Mouse (Mus musculus): Measurements from ENCODE around the gene Golga5. TPM values are rescaled to one million over a fixed set of nuclear protein-coding genes. Genes with fewer than 3 reads are reported as not detected.

Golga5 gene
- polyA plus RNA-seq, 1 experiment from 2014 or later = 29.3 TPM

- no peak for TF ChIP-seq CTCF (IDR thresholded peaks at IDR 0.05; ENCODE audit: low read depth)
- no peak for TF ChIP-seq EP300 (optimal IDR thresholded peaks at IDR 0.05)
- no peak overlapping the region for H3K27ac ChIP-seq (replicated peaks)
- H3K4me2 ChIP-seq (replicated peaks; ENCODE audit: low read depth) = no peak overlapping the region
- no peaks in the 10 kb centered on the region for H3K4me1 ChIP-seq (replicated peaks; ENCODE audit: control insufficient read depth, insufficient read depth)
- DNase-seq (ENCODE audit: low spot score) (no peak), ATAC-seq (ENCODE audit: low FRiP score, low TSS enrichment) (no peak)
- H3K9ac ChIP-seq (ENCODE audit: low read length) = no peak overlapping the region
- no peaks in the 10 kb centered on the region for H3K36me3 ChIP-seq (ENCODE audit: control insufficient read depth, insufficient read depth, low read length)
- no peaks in the 10 kb centered on the region for H3K9me3 ChIP-seq (ENCODE audit: control insufficient read depth, low read length)
- WGBS = 79% methylated on average over 13 of the region's 13 CpGs
- H3K4me3 ChIP-seq (ENCODE audit: low read depth, low read length) = no peak overlapping the region
- H3K27me3 ChIP-seq (ENCODE audit: control insufficient read depth, insufficient read depth, low read length) = no peaks in the 10 kb centered on the region
Observed at GRCm38 (mm10) chr12:102517647-102518046, 48.7 kb downstream of the Golga5 start.

GRCm38 (mm10) chr12:102519929-102520720, 51.2 kb downstream of the Golga5 start:
- WGBS = 83% methylated on average over 12 of the region's 12 CpGs

GRCm38 (mm10) chr12:102521777-102522319, 52.9 kb downstream of the Golga5 start:
- Histone ChIP-seq H3K27me3 (ENCODE audit: control insufficient read depth, insufficient read depth, low read length) (no peaks in the 10 kb centered on the region), H3K4me3 (ENCODE audit: low read depth, low read length) (no peak overlapping the region), H3K27ac (replicated peaks) (no peak overlapping the region; the same call in 1 of the 2 replicates), H3K9ac (ENCODE audit: low read length) (no peak overlapping the region), H3K36me3 (ENCODE audit: control insufficient read depth, insufficient read depth, low read length) (no peaks in the 10 kb centered on the region), H3K4me1 (replicated peaks; ENCODE audit: control insufficient read depth, insufficient read depth) (no peaks in the 10 kb centered on the region), H3K4me2 (replicated peaks; ENCODE audit: low read depth) (no peak overlapping the region), H3K9me3 (ENCODE audit: control insufficient read depth, low read length) (no peaks in the 10 kb centered on the region)
- WGBS = 15% methylated on average over 13 of the region's 13 CpGs
- ATAC-seq (ENCODE audit: low FRiP score, low TSS enrichment) (peak; percentile 66; the same call in 1 of the 2 replicates), DNase-seq (ENCODE audit: low spot score) (peak; percentile 35)
- TF ChIP-seq EP300 (optimal IDR thresholded peaks at IDR 0.05) = no peak
- no peak for TF ChIP-seq CTCF (IDR thresholded peaks at IDR 0.05; ENCODE audit: low read depth)

More at GRCm38 (mm10) chr12:102519929-102520720, 51.2 kb downstream of the Golga5 start:
- Histone ChIP-seq H3K9me3 (ENCODE audit: control insufficient read depth, low read length) (no peaks in the 10 kb centered on the region), H3K27ac (replicated peaks) (no peak overlapping the region), H3K36me3 (ENCODE audit: control insufficient read depth, insufficient read depth, low read length) (no peaks in the 10 kb centered on the region), H3K27me3 (ENCODE audit: control insufficient read depth, insufficient read depth, low read length) (no peaks in the 10 kb centered on the region), H3K4me2 (replicated peaks; ENCODE audit: low read depth) (no peak overlapping the region), H3K9ac (ENCODE audit: low read length) (no peak overlapping the region), H3K4me1 (replicated peaks; ENCODE audit: control insufficient read depth, insufficient read depth) (no peaks in the 10 kb centered on the region), H3K4me3 (ENCODE audit: low read depth, low read length) (no peak overlapping the region)
- TF ChIP-seq EP300 (optimal IDR thresholded peaks at IDR 0.05) (no peak), CTCF (IDR thresholded peaks at IDR 0.05; ENCODE audit: low read depth) (no peak)
- DNase-seq (ENCODE audit: low spot score) = no peak
- ATAC-seq (ENCODE audit: low FRiP score, low TSS enrichment) = no peak

- no peak overlapping the region for H3K4me3 ChIP-seq (ENCODE audit: low read depth, low read length)
- ATAC-seq (ENCODE audit: low FRiP score, low TSS enrichment) (no peak), DNase-seq (ENCODE audit: low spot score) (no peak)
- H3K9me3 ChIP-seq (ENCODE audit: control insufficient read depth, low read length) = no peaks in the 10 kb centered on the region
- H3K27me3 ChIP-seq (ENCODE audit: control insufficient read depth, insufficient read depth, low read length) = no peaks in the 10 kb centered on the region
- 53% methylated on average over 3 of the region's 3 CpGs for WGBS
- no peaks in the 10 kb centered on the region for H3K4me1 ChIP-seq (replicated peaks; ENCODE audit: control insufficient read depth, insufficient read depth)
- TF ChIP-seq CTCF (IDR thresholded peaks at IDR 0.05; ENCODE audit: low read depth) (no peak), EP300 (optimal IDR thresholded peaks at IDR 0.05) (no peak)
- no peaks in the 10 kb centered on the region for H3K36me3 ChIP-seq (ENCODE audit: control insufficient read depth, insufficient read depth, low read length)
- H3K9ac ChIP-seq (ENCODE audit: low read length) = no peak overlapping the region
- no peak overlapping the region for H3K4me2 ChIP-seq (replicated peaks; ENCODE audit: low read depth)
- no peak overlapping the region for H3K27ac ChIP-seq (replicated peaks)
Observed at GRCm38 (mm10) chr12:102524216-102524615, 55.3 kb downstream of the Golga5 start.

- Histone ChIP-seq H3K27me3 (ENCODE audit: control insufficient read depth, insufficient read depth, low read length) (no peaks in the 10 kb centered on the region), H3K4me1 (replicated peaks; ENCODE audit: control insufficient read depth, insufficient read depth) (no peaks in the 10 kb centered on the region), H3K4me2 (replicated peaks; ENCODE audit: low read depth) (no peak overlapping the region), H3K4me3 (ENCODE audit: low read depth, low read length) (no peak overlapping the region), H3K9me3 (ENCODE audit: control insufficient read depth, low read length) (no peaks in the 10 kb centered on the region), H3K27ac (replicated peaks) (no peak overlapping the region), H3K9ac (ENCODE audit: low read length) (no peak overlapping the region), H3K36me3 (ENCODE audit: control insufficient read depth, insufficient read depth, low read length) (no peaks in the 10 kb centered on the region)
- DNase-seq (ENCODE audit: low spot score) (peak; percentile 53), ATAC-seq (ENCODE audit: low FRiP score, low TSS enrichment) (peak; percentile 57)
- TF ChIP-seq EP300 (optimal IDR thresholded peaks at IDR 0.05) = no peak
- peak; percentile 71 for TF ChIP-seq CTCF (IDR thresholded peaks at IDR 0.05; ENCODE audit: low read depth)
- 21% methylated on average over 6 of the region's 6 CpGs for WGBS
Observed at GRCm38 (mm10) chr12:102524760-102525159, 55.8 kb downstream of the Golga5 start.

GRCm38 (mm10) chr12:102527989-102528388, 59.1 kb downstream of the Golga5 start:
- no peaks in the 10 kb centered on the region for H3K27me3 ChIP-seq (ENCODE audit: control insufficient read depth, insufficient read depth, low read length)
- H3K27ac ChIP-seq (replicated peaks) = no peak overlapping the region
- no peak for DNase-seq (ENCODE audit: low spot score)
- H3K9ac ChIP-seq (ENCODE audit: low read length) = no peak overlapping the region
- no peak overlapping the region for H3K4me3 ChIP-seq (ENCODE audit: low read depth, low read length)
- no peaks in the 10 kb centered on the region for H3K9me3 ChIP-seq (ENCODE audit: control insufficient read depth, low read length)
- H3K4me2 ChIP-seq (replicated peaks; ENCODE audit: low read depth) = no peak overlapping the region
- no peaks in the 10 kb centered on the region for H3K4me1 ChIP-seq (replicated peaks; ENCODE audit: control insufficient read depth, insufficient read depth)
- TF ChIP-seq EP300 (optimal IDR thresholded peaks at IDR 0.05) (no peak), CTCF (IDR thresholded peaks at IDR 0.05; ENCODE audit: low read depth) (no peak)
- ATAC-seq (ENCODE audit: low FRiP score, low TSS enrichment) = no peak
- 55% methylated on average over 5 of the region's 5 CpGs for WGBS
- no peaks in the 10 kb centered on the region for H3K36me3 ChIP-seq (ENCODE audit: control insufficient read depth, insufficient read depth, low read length)

Measured in stomach, postnatal 0 days (tissue).